Mouse (Mus musculus) layer of hippocampus, adult 2 months (tissue): ENCODE measurements at regions not wholly inside any gene's neighbourhood (a gene's known extent, or its start where the extent isn't known, plus 50 kb on each side); places are given as distances from the start of the nearest gene placed in this dataset.
A peak's percentile ranks its signal among the peaks of the same experiment; 100 is the strongest.

ENCODE experiments used
- DNase-seq, 2 experiments: peaks; one replicate each; pipeline ENCODE4 v3.0.0; 2022; ENCODE audit warnings: low spot score in 2 of 2
- H3K27ac ChIP-seq: fragments of 200-600 bp; 2 replicates; pipeline ENCODE4 v1.8.1; 2022
- H3K4me3 ChIP-seq: fragments of 200-600 bp; 2 replicates; pipeline ENCODE4 v1.8.1; 2022; ENCODE audit warnings: mild to moderate bottlenecking
- CTCF ChIP-seq: fragments of 200-600 bp; conservative IDR thresholded peaks from 2 replicates; pipeline ENCODE4 v1.8.1; 2022; ENCODE audit warnings: antibody characterized with exemption, mild to moderate bottlenecking, moderate library complexity

GRCm38 (mm10) chr1:81516575-81517210 lies 439.9 kb downstream of the Nyap2 start:
- DNase-seq: no peak
- no peak overlapping the region for H3K27ac ChIP-seq
- no peak overlapping the region for H3K4me3 ChIP-seq
- TF ChIP-seq CTCF: peak; percentile 93

- no peak for DNase-seq
- TF ChIP-seq CTCF: no peak
- Histone ChIP-seq H3K27ac (no peak overlapping the region), H3K4me3 (no peak overlapping the region)
Observed at GRCm38 (mm10) chr1:81520420-81521273, 443.9 kb downstream of the Nyap2 start.

- Histone ChIP-seq H3K27ac (peak overlapping the region; percentile 75), H3K4me3 (no peak overlapping the region)
- TF ChIP-seq CTCF: no peak
- DNase-seq: peak; percentile 27 to 43
Observed at GRCm38 (mm10) chr1:81522929-81523328, 446.2 kb downstream of the Nyap2 start.

GRCm38 (mm10) chr1:81525821-81526220 lies 449.1 kb downstream of the Nyap2 start:
- DNase-seq: no peak
- Histone ChIP-seq H3K4me3 (no peak overlapping the region), H3K27ac (no peak overlapping the region)
- TF ChIP-seq CTCF: no peak

- TF ChIP-seq CTCF: no peak
- Histone ChIP-seq H3K4me3 (no peak overlapping the region), H3K27ac (no peak overlapping the region)
- no peak for DNase-seq
Observed at GRCm38 (mm10) chr1:81537836-81538235, 461.1 kb downstream of the Nyap2 start.

GRCm38 (mm10) chr1:81539591-81540311 lies 463.0 kb downstream of the Nyap2 start:
- Histone ChIP-seq H3K4me3 (no peak overlapping the region), H3K27ac (no peak overlapping the region)
- no peak for DNase-seq
- TF ChIP-seq CTCF: peak; percentile 14; the same call in 1 of the 2 replicates

GRCm38 (mm10) chr1:81548906-81549305 lies 472.2 kb downstream of the Nyap2 start:
- no peak for DNase-seq
- H3K27ac ChIP-seq: no peak overlapping the region
- H3K4me3 ChIP-seq: no peak overlapping the region
- TF ChIP-seq CTCF: no peak

- no peak overlapping the region for H3K4me3 ChIP-seq
Observed at GRCm38 (mm10) chr1:81549706-81550105, 473.0 kb downstream of the Nyap2 start.

GRCm38 (mm10) chr1:81552731-81553130 lies 476.0 kb downstream of the Nyap2 start:
- no peak overlapping the region for H3K27ac ChIP-seq
- TF ChIP-seq CTCF: no peak
- no peak for DNase-seq
- H3K4me3 ChIP-seq: no peak overlapping the region

More at GRCm38 (mm10) chr1:81549706-81550105, 473.0 kb downstream of the Nyap2 start:
- no peak overlapping the region for H3K27ac ChIP-seq
- TF ChIP-seq CTCF: no peak
- DNase-seq: no peak

GRCm38 (mm10) chr1:81576965-81577664 lies 500.4 kb downstream of the Nyap2 start:
- Histone ChIP-seq H3K4me3 (peak overlapping the region; percentile 24; the same call in 1 of the 2 replicates), H3K27ac (no peak overlapping the region)
- no peak for TF ChIP-seq CTCF
- no peak for DNase-seq

- TF ChIP-seq CTCF: no peak
- peak overlapping the region; percentile 24 for H3K4me3 ChIP-seq
- H3K27ac ChIP-seq: no peak overlapping the region
- DNase-seq: no peak
Observed at GRCm38 (mm10) chr1:81577665-81578201, 501.0 kb downstream of the Nyap2 start.

GRCm38 (mm10) chr1:81581208-81581607 lies 504.5 kb downstream of the Nyap2 start:
- no peak overlapping the region for H3K4me3 ChIP-seq
- TF ChIP-seq CTCF: no peak
- DNase-seq: no peak
- no peak overlapping the region for H3K27ac ChIP-seq
